Mouse (Mus musculus): ENCODE results near the gene Ppp1r10. TPM values are rescaled to one million over a fixed set of nuclear protein-coding genes. Genes with fewer than 3 reads are reported as not detected.

The Ppp1r10 gene
- total RNA-seq, 1 experiment from 2014 or later, result 97.7 TPM

GRCm38 (mm10) chr17:35900636-35901035 is 15.6 kb upstream of the Ppp1r10 start:
- no peak for DNase-seq

- peak; percentile 65 for DNase-seq
Observed at GRCm38 (mm10) chr17:35903343-35903991, 12.8 kb upstream of the Ppp1r10 start.

- no peak for DNase-seq
Observed at GRCm38 (mm10) chr17:35903992-35904355, 12.3 kb upstream of the Ppp1r10 start.

- DNase-seq, result no peak
Observed at GRCm38 (mm10) chr17:35905587-35905986, 10.6 kb upstream of the Ppp1r10 start.

- DNase-seq, result no peak
Observed at GRCm38 (mm10) chr17:35907609-35908008, 8.6 kb upstream of the Ppp1r10 start.

- peak; percentile 17 for DNase-seq
Observed at GRCm38 (mm10) chr17:35909186-35909918, 6.9 kb upstream of the Ppp1r10 start.

GRCm38 (mm10) chr17:35909919-35910369 is 6.3 kb upstream of the Ppp1r10 start, which contains the start of gene Atat1:
Gene Atat1, minus strand, starts transcription at chr17:35910075.
- DNase-seq, result peak; percentile 99

- no peak for DNase-seq
Observed at GRCm38 (mm10) chr17:35914975-35915374, 1.3 kb upstream of the Ppp1r10 start.

GRCm38 (mm10) chr17:35915538-35916296 is 517 bp upstream of the Ppp1r10 start:
- DNase-seq, result peak; percentile 35

GRCm38 (mm10) chr17:35917143-35917462 is 869 bp downstream of the Ppp1r10 start:
- peak; percentile 50 for DNase-seq

- DNase-seq, result peak; percentile 69
Observed at GRCm38 (mm10) chr17:35917463-35918251, 1.4 kb downstream of the Ppp1r10 start.

GRCm38 (mm10) chr17:35918276-35919059 is 2.2 kb downstream of the Ppp1r10 start:
- DNase-seq, result peak; percentile 64

GRCm38 (mm10) chr17:35919060-35919715 is 3.0 kb downstream of the Ppp1r10 start:
- DNase-seq, result peak; percentile 96

GRCm38 (mm10) chr17:35919864-35920301 is 3.6 kb downstream of the Ppp1r10 start:
- DNase-seq, result no peak

GRCm38 (mm10) chr17:35920384-35920783 is 4.2 kb downstream of the Ppp1r10 start:
- DNase-seq, result no peak

- peak; percentile 49 for DNase-seq
Observed at GRCm38 (mm10) chr17:35920862-35921562, 4.8 kb downstream of the Ppp1r10 start.

- no peak for DNase-seq
Observed at GRCm38 (mm10) chr17:35921710-35922109, 5.5 kb downstream of the Ppp1r10 start.

- DNase-seq, result no peak
Observed at GRCm38 (mm10) chr17:35922566-35922965, 6.3 kb downstream of the Ppp1r10 start.

GRCm38 (mm10) chr17:35923281-35923680 is 7.0 kb downstream of the Ppp1r10 start:
- DNase-seq, result peak; percentile 6

GRCm38 (mm10) chr17:35927471-35927870 is 11.2 kb downstream of the Ppp1r10 start:
- no peak for DNase-seq
